ENCODE assay signal across 30 mouse cellular contexts in the genomic region with DNA sequence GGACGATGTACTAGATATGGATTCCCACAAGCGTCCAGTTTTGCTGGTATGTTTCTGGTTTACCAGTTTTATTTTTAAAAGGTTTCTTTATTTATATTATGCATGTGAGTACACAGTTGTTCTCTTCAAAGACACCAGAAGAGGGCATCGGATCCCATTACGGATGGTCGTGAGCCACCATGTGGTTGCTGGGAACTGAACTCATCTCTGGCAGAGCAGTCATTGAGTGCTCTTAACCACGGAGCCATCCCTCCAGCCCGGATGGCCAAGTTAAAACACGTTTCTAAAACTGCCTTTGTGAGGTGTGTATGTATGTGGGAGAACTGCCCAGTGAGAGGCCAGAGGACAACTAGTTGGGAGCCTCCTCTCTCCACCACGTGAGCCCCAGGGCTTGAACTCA. TPM values are rescaled to one million over a fixed set of nuclear protein-coding genes. Genes with fewer than 3 reads are reported as not detected.
DNase-seq lines count a peak whose midpoint lies in the region; ATAC-seq and TF ChIP-seq lines count a peak whose summit lies in the region.
"Had no signal": no experiment of that assay in that cellular context is flagged by ENCODE, and none has a peak within 500 bp of the region (broad histone marks: within the 10 kb centered on the region; RNA-seq: fewer than 3 reads in every experiment).

No protein-coding gene starts in this region.

- no peak for ATAC-seq in CD4-positive, CD25-positive, alpha-beta regulatory T cell, adult 4 months
- ATAC-seq: activated CD4-positive, CD25-positive, alpha-beta regulatory T cell, adult 4 months; forebrain, embryonic 13.5 days; lung, postnatal 0 days had no signal

- no peaks in the 10 kb centered on the region for H3K79me2 ChIP-seq in MEL (ENCODE audit: control insufficient read depth, insufficient read depth, low read length, poor library complexity)

- no peaks in the 10 kb centered on the region for H3K9me3 ChIP-seq in MEL (replicated peaks; ENCODE audit: insufficient read depth, low read length)
- H3K9me3 ChIP-seq: embryonic facial prominence, embryonic 13.5 days; forebrain, embryonic 13.5 days; heart, embryonic 12.5 days; limb, embryonic 13.5 days; liver, embryonic 15.5 days; midbrain, embryonic 12.5 days had no signal

- no peak overlapping the region for H3K9ac ChIP-seq in MEL (ENCODE audit: control insufficient read depth, low read depth, low read length, poor library complexity, severe bottlenecking)
- H3K9ac ChIP-seq: embryonic facial prominence, embryonic 13.5 days; forebrain, embryonic 13.5 days; heart, embryonic 12.5 days; limb, embryonic 13.5 days; liver, embryonic 15.5 days; midbrain, embryonic 12.5 days had no signal

- TF ChIP-seq POLR2A in MEL (IDR thresholded peaks at IDR 0.05; ENCODE audit: control insufficient read depth in 1 of 2, insufficient read depth in 1 of 2, low read depth in 1 of 2, low read length in 2 of 2, poor library complexity in 1 of 2), result no peak

- TF ChIP-seq RAD21 in MEL (IDR thresholded peaks at IDR 0.05; ENCODE audit: low read depth, low read length), result peak; percentile 2

- intact Hi-C loops in left cerebral cortex, adult 2 months (cut with DNase I), result no loop called here
- intact Hi-C loops in left cerebral cortex, postnatal 4 days (cut with DNase I), result no loop called here
- intact Hi-C loops in heart, postnatal 10 days (cut with DNase I), result loop anchor here (10.0 kb wide), 2 partner anchors 494 to 574 kb away; no protein-coding TSS in a partner anchor

- TF ChIP-seq CTCF in left cerebral cortex, adult 2 months (IDR thresholded peaks at IDR 0.05), result peak; percentile 5; the same call in 1 of the 2 replicates
- TF ChIP-seq CTCF in MEL (IDR thresholded peaks at IDR 0.05 in 2 of 3, conservative IDR thresholded peaks at IDR 0.05 in 1 of 3; ENCODE audit: control insufficient read depth in 1 of 3, insufficient read depth in 1 of 3, low read depth in 2 of 3, low read length in 3 of 3, poor library complexity in 1 of 3, severe bottlenecking in 1 of 3), result peak in 2 of 3 experiments; percentile 38 to 49; a peak in 4 of 6 replicates

- H3K4me3 ChIP-seq in left cerebral cortex, adult 2 months, result no peak overlapping the region
- H3K4me3 ChIP-seq in MEL (ENCODE audit: control insufficient read depth in 1 of 2, insufficient read depth in 1 of 2, low read depth in 2 of 2, low read length in 2 of 2), result no peak overlapping the region
- H3K4me3 ChIP-seq: embryonic facial prominence, embryonic 13.5 days; erythroblast, embryonic 14.5 days; forebrain, embryonic 13.5 days; heart, embryonic 12.5 days; limb, embryonic 13.5 days; liver, embryonic 15.5 days; midbrain, embryonic 12.5 days had no signal

- no peak for TF ChIP-seq EP300 in MEL (IDR thresholded peaks at IDR 0.05; ENCODE audit: low read depth in 1 of 2, low read length in 2 of 2)

- no peaks in the 10 kb centered on the region for H3K4me1 ChIP-seq in MEL (ENCODE audit: control insufficient read depth in 1 of 2, insufficient read depth in 2 of 2, low read length in 2 of 2)

- DNase-seq in CD4-positive, CD25-positive, alpha-beta regulatory T cell, adult 2 months (ENCODE audit: low read depth, low spot score), result peak; percentile 11
- no peak for DNase-seq in left cerebral cortex, adult 2 months (ENCODE audit: extremely low spot score in 1 of 2, low spot score in 2 of 2)
- no peak for DNase-seq in left cerebral cortex, postnatal 4 days
- peak; percentile 29 for DNase-seq in 3T3-L1 (ENCODE audit: low read depth, low spot score)
- DNase-seq in MEL (ENCODE audit: low read depth, low spot score), result peak; percentile 58
- DNase-seq in heart, postnatal 10 days, result no peak
- no peak for DNase-seq in cerebellum, adult 18-20 months
- DNase-seq: adrenal gland, adult 8-10 months; cerebellum, adult 2 months; cerebellum, postnatal 36 days; embryo, embryonic 11 days; heart, adult 11 months; heart, postnatal 14 days; kidney, adult 2 months; kidney, postnatal 14 days; layer of hippocampus, postnatal 36 days; spleen, adult 18-20 months had no signal

- no peaks in the 10 kb centered on the region for H3K36me3 ChIP-seq in MEL (ENCODE audit: control insufficient read depth in 1 of 2, insufficient read depth in 2 of 2, low read length in 2 of 2)
- H3K36me3 ChIP-seq: embryonic facial prominence, embryonic 13.5 days; heart, embryonic 12.5 days; limb, embryonic 13.5 days; liver, embryonic 15.5 days; midbrain, embryonic 12.5 days had no signal

- H3K27ac ChIP-seq in left cerebral cortex, adult 2 months, result no peak overlapping the region
- no peak overlapping the region for H3K27ac ChIP-seq in MEL (ENCODE audit: control insufficient read depth, low read depth, low read length)
- H3K27ac ChIP-seq: embryonic facial prominence, embryonic 13.5 days; forebrain, embryonic 13.5 days; limb, embryonic 13.5 days; liver, embryonic 15.5 days; midbrain, embryonic 12.5 days had no signal

- peaks cover 0 to 1% of the 10 kb centered on the region in 2 experiments; a peak in 2 of 4 replicates for H3K27me3 ChIP-seq in MEL (ENCODE audit: control insufficient read depth in 1 of 2, insufficient read depth in 2 of 2, low read length in 2 of 2)

TF ChIP-seq in MEL, 35 proteins besides CTCF, POLR2A, EP300 and RAD21:
- no peak for TF ChIP-seq UBTF (IDR thresholded peaks at IDR 0.05; ENCODE audit: borderline replicate concordance, insufficient read depth, low read depth, low read length)
- TF ChIP-seq TCF12 (IDR thresholded peaks at IDR 0.05; ENCODE audit: low read depth, low read length), result no peak
- TF ChIP-seq SMC3 (IDR thresholded peaks at IDR 0.05; ENCODE audit: low read depth, low read length), result peak; percentile 37
- no peak for TF ChIP-seq MAFK (IDR thresholded peaks at IDR 0.05; ENCODE audit: borderline replicate concordance, low read depth, low read length)

RNA-seq across cellular contexts. Expression of gene Gpa33, which starts 28.6 kb away (rescaled TPM):
- polyA plus RNA-seq in CD4-positive, CD25-positive, alpha-beta regulatory T cell, adult 4 months (2017; shearing (Covaris generic)), result not detected
- not detected for total RNA-seq in left cerebral cortex, adult 2 months (2021)
- total RNA-seq in left cerebral cortex, postnatal 4 days (2021), result not detected
- total RNA-seq in MEL (2012; rRNA removed), result not detected in 2 replicates
- polyA plus RNA-seq in MEL (2012; ENCODE audit: insufficient read depth in 1 of 2, insufficient read length in 2 of 2, low read depth in 1 of 2, low replicate concordance in 2 of 2, missing spikeins in 1 of 2), result not detected
- total RNA-seq in heart, postnatal 10 days (2021), result not detected
- total RNA-seq: gastrocnemius, adult 8-10 months; heart, postnatal 14 days; layer of hippocampus, postnatal 36 days; left cerebral cortex, postnatal 14 days had no signal
- polyA plus RNA-seq: activated CD4-positive, CD25-positive, alpha-beta regulatory T cell, adult 4 months; cerebellum, adult 2 months; erythroblast, embryonic 14.5 days; forebrain, embryonic 13.5 days; frontal cortex, adult 2 months had no signal

RNA-seq across cellular contexts. Expression of gene Dusp27, which starts 30.9 kb away (rescaled TPM):
- polyA plus RNA-seq in CD4-positive, CD25-positive, alpha-beta regulatory T cell, adult 4 months (2017; shearing (Covaris generic)), result not detected
- total RNA-seq in left cerebral cortex, adult 2 months (2021), result under 1 TPM; 0.12 to 0.16 TPM
- under 1 TPM; 0.62 to 0.85 TPM for total RNA-seq in left cerebral cortex, postnatal 4 days (2021)
- total RNA-seq in MEL (2012; rRNA removed), result not detected in 2 replicates
- polyA plus RNA-seq in MEL (2012; ENCODE audit: insufficient read depth in 1 of 2, insufficient read length in 2 of 2, low read depth in 1 of 2, low replicate concordance in 2 of 2, missing spikeins in 1 of 2), result not detected
- 10 to 100 TPM; 53.6 to 60.3 TPM for total RNA-seq in heart, postnatal 10 days (2021)
- total RNA-seq: layer of hippocampus, postnatal 36 days had no signal
- polyA plus RNA-seq: activated CD4-positive, CD25-positive, alpha-beta regulatory T cell, adult 4 months; erythroblast, embryonic 14.5 days had no signal

Comparison
In these comparisons a context has a peak if more than half of its experiments do, and no peak if none do; other contexts are left out.
1. DNase-seq: peak in CD4-positive, CD25-positive, alpha-beta regulatory T cell, adult 2 months (single experiment), 3T3-L1 (single experiment) and MEL (single experiment); none in left cerebral cortex, adult 2 months (0 of 2), left cerebral cortex, postnatal 4 days (single experiment), heart, postnatal 10 days (0 of 2) and cerebellum, adult 18-20 months (0 of 2).
2. RNA of gene Dusp27, which starts 30.9 kb away (total RNA-seq): 53.6 to 60.3 TPM in heart, postnatal 10 days; 0.62 to 0.85 TPM in left cerebral cortex, postnatal 4 days, 0.12 to 0.16 TPM in left cerebral cortex, adult 2 months and not detected in MEL; every median in the first group is over 10 times any median in the second.